Mouse (Mus musculus) liver, postnatal 0 days (tissue): ENCODE measurements around the gene Tshz2. TPM values are rescaled to one million over a fixed set of nuclear protein-coding genes. Genes with fewer than 3 reads are reported as not detected.

Experiments
- ATAC-seq: fragments of 200-750 bp; cut with Nextera tagmentation; 2 replicates; pipeline ENCODE4 v1.8.0; 2017; ENCODE audit warnings: mild to moderate bottlenecking, moderate library complexity
- DNase-seq: peaks from one replicate; pipeline ENCODE4 v3.0.0-alpha.2; 2016
- H3K27ac ChIP-seq: fragments of 300-500 bp; sonication (generic); 2 replicates; pipeline ENCODE4 v1.5.1; 2014; ENCODE audit warnings: antibody characterized with exemption, moderate library complexity, mild to moderate bottlenecking, low read depth
- H3K27me3 ChIP-seq: fragments of 300-500 bp; sonication (generic); 2 replicates; pipeline ENCODE4 v1.6.1; 2014; ENCODE audit warnings: low read length, control low read depth, mixed read lengths; ENCODE audit not compliant: insufficient read depth
- H3K36me3 ChIP-seq: fragments of 300-500 bp; sonication (generic); replicated peaks from 2 replicates; pipeline ENCODE4 v1.6.1; 2014; ENCODE audit warnings: mild to moderate bottlenecking, control low read depth, low read length, moderate library complexity, mixed read lengths; ENCODE audit not compliant: insufficient read depth
- H3K4me1 ChIP-seq: fragments of 300-500 bp; sonication (generic); 2 replicates; pipeline ENCODE4 v1.6.1; 2014; ENCODE audit warnings: antibody characterized with exemption, mild to moderate bottlenecking, control low read depth; ENCODE audit not compliant: insufficient read depth
- H3K4me2 ChIP-seq: fragments of 300-500 bp; sonication (generic); 2 replicates; pipeline ENCODE4 v1.6.1; 2014; ENCODE audit warnings: low read depth, mild to moderate bottlenecking, low read length, moderate library complexity, mixed read lengths
- H3K4me3 ChIP-seq: fragments of 300-500 bp; sonication (generic); 2 replicates; pipeline ENCODE4 v1.5.1; 2014; ENCODE audit warnings: low read depth, low read length
- H3K9ac ChIP-seq: fragments of 300-500 bp; sonication (generic); replicated peaks from 2 replicates; pipeline ENCODE4 v1.6.1; 2014; ENCODE audit warnings: mild to moderate bottlenecking, moderate library complexity
- H3K9me3 ChIP-seq: fragments of 300-500 bp; sonication (generic); 2 replicates; pipeline ENCODE4 v1.6.1; 2016; ENCODE audit warnings: mild to moderate bottlenecking, control low read depth, low read length, mixed read lengths
- CTCF ChIP-seq: sonication (generic); IDR thresholded peaks from 2 replicates; pipeline ENCODE4 v1.5.1; 2016; ENCODE audit warnings: antibody characterized with exemption, low read depth
- EP300 ChIP-seq: IDR thresholded peaks from 2 replicates; pipeline ENCODE4 v1.6.1; 2016; ENCODE audit warnings: antibody characterized with exemption, low read depth, mild to moderate bottlenecking
- WGBS: fragments of 180-500 bp; shearing (Covaris S2); extraction: QIAGEN DNeasy Blood & Tissue Kit; methylation state at CpG from one replicate; pipeline ENCODE4 v1.1.7; 2014; ENCODE audit not compliant: insufficient replicate concordance; 5-methylcytosine and 5-hydroxymethylcytosine counted together
- polyA plus RNA-seq: library from polyadenylated mRNA; unstranded; fragments of >200 nt; fragmentation: Nextera tagmentation; extraction: Ambion mirVana; gene quantifications from 2 replicates; pipeline ENCODE4 v1.2.1, GENCODE M21; 2015

Tshz2 gene
- polyA plus RNA-seq, 1 experiment from 2014 or later: 1.5 TPM

DNA sequence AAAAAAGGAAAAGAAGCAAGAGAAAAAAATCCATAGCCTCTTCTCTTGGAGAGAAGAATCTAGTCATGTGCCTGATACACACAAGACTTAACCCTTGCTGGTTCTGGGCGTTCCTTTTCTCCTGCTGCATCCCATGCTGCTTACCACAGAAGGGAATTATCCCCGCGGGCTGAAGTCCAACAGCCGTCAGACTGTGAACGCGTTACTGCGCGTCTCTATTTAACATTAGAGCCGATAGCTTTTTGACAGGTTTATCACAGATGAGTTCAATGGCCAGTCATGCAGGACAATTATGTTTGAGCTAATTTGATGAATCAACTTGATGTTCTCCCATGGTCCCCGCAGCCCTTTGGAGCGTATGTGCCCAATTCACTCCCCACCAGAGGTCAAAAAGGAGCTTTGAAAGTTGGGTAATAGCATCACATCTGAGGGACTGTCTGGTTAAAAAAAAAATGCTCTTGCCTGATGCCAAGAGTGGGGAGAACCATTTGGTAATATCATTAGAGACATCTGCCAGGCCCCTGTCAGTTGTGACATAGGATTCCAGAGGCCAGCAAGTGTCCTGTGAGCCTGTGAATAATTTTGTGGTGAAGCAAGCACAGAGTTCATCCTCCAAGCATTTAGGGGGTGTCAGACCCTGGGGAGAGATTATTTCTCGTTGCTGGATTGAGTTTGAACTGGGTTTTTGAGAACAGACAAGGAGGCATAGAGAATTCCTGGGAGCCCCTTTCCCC lies 54.1 kb downstream of the Tshz2 start:
- no peaks in the 10 kb centered on the region for H3K9me3 ChIP-seq
- H3K27ac ChIP-seq: no peak overlapping the region
- DNase-seq (no peak), ATAC-seq (no peak)
- H3K4me1 ChIP-seq: no peaks in the 10 kb centered on the region
- WGBS: 72% methylated on average over 12 of the region's 12 CpGs
- H3K4me3 ChIP-seq: no peak overlapping the region
- no peaks in the 10 kb centered on the region for H3K36me3 ChIP-seq
- no peak for TF ChIP-seq CTCF
- no peak for TF ChIP-seq EP300
- no peaks in the 10 kb centered on the region for H3K27me3 ChIP-seq
- H3K9ac ChIP-seq: no peak overlapping the region
- no peak overlapping the region for H3K4me2 ChIP-seq

DNA sequence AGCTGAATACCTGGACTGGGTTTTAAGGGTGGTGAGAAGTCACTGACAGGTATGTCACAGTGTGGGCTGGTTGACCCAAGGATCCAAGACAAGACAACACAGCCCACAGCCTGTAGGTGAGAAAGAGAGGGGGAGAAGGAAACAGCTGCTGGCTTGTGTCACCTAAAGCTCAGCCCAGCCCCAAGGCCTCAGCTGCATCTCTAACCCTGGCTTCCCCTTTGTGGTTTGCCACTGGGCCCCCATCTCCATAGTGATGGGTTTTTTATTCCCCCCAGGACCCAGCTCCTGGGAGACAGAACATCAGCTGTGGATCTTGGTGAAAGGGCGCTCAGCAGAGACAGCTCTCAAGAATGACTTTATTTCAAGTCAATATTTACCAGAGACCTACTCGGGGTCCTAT lies 57.2 kb downstream of the Tshz2 start:
- H3K36me3 ChIP-seq: no peaks in the 10 kb centered on the region
- H3K9ac ChIP-seq: no peak overlapping the region
- H3K27me3 ChIP-seq: no peaks in the 10 kb centered on the region
- H3K4me1 ChIP-seq: peaks cover 9% of the 10 kb centered on the region
- TF ChIP-seq CTCF (no peak), EP300 (no peak)
- H3K27ac ChIP-seq: no peak overlapping the region
- DNase-seq: no peak
- 57% methylated on average over 2 of the region's 2 CpGs for WGBS
- no peak overlapping the region for H3K4me2 ChIP-seq
- no peak for ATAC-seq
- H3K4me3 ChIP-seq: no peak overlapping the region
- H3K9me3 ChIP-seq: no peaks in the 10 kb centered on the region

DNA sequence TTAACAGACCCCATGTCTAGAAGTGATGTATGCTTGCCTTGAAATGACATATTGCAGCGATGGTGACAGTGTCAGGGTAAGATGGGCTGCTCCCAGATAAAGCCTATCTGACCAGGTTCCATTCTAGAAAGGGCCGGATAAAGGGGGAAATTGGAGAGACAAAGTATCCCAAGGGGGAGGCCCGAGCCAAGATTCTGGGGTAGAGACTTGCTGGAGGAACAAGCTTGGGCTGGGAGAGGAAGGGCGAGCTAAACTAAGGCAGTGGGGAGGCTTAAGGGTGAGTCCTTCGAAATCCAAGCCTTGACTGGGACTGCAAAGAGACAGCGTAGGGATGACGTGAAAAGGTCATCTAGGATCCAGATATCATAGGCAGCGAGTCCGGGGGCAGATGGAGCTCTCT lies 61.7 kb downstream of the Tshz2 start:
- no peak overlapping the region for H3K4me2 ChIP-seq
- TF ChIP-seq EP300 (no peak), CTCF (no peak)
- peak overlapping the region; percentile 39 for H3K27ac ChIP-seq
- peak; percentile 31 for ATAC-seq
- no peak for DNase-seq
- H3K27me3 ChIP-seq: no peaks in the 10 kb centered on the region
- no peak overlapping the region for H3K9ac ChIP-seq
- H3K4me1 ChIP-seq: peaks cover 17% of the 10 kb centered on the region
- H3K9me3 ChIP-seq: no peaks in the 10 kb centered on the region
- H3K4me3 ChIP-seq: no peak overlapping the region
- WGBS: 74% methylated on average over 9 of the region's 9 CpGs
- no peaks in the 10 kb centered on the region for H3K36me3 ChIP-seq

DNA sequence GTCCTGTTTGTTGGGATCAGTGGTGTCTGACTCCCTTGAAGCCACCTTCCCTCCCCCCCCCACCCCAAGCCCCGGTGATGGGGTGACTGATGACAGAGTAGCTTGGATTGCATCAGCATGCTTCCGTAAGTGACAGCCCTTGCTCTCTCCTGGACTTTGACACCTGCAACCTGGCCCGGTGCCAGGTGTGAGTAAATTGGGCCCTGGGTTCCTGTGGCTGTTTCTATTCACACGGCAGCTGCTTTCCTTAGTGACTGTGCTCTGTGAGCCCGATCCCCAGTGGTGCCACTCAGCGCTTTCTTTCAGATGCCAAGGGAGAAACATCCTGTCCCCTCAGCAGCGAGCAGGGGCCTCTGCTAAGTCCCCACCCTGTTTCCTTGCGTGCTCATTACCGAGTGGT lies 62.2 kb downstream of the Tshz2 start:
- Histone ChIP-seq H3K9me3 (no peaks in the 10 kb centered on the region), H3K9ac (no peak overlapping the region), H3K4me3 (no peak overlapping the region), H3K4me2 (no peak overlapping the region), H3K4me1 (peaks cover 20% of the 10 kb centered on the region), H3K27me3 (no peaks in the 10 kb centered on the region), H3K27ac (no peak overlapping the region), H3K36me3 (no peaks in the 10 kb centered on the region)
- peak; percentile 80 for DNase-seq
- TF ChIP-seq EP300 (0 out of 2 replicates have a peak, but pooled peaks have one; percentile 21), CTCF (no peak)
- 70% methylated on average over 9 of the region's 9 CpGs for WGBS
- peak; percentile 89 for ATAC-seq

DNA sequence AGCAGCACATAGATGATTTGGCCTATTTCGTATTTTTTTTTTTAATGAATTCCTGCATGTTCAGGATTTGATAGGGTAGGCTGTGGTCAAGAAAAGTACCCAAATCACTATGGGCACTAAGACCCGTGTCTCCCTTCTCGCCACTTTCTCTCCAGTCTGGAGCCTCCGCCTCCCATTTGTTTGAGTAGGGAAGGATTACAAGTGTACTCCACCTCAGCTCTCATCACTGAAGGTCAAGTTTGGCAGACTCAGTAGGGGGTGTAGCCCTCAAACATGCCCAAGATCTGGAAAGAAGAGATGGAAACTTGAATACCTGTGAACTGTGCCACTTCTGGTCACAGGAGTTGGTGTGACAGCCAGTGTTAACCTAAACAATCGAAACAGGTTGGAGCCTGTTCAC lies 66.3 kb downstream of the Tshz2 start:
- ATAC-seq: no peak
- TF ChIP-seq EP300 (no peak), CTCF (no peak)
- H3K9me3 ChIP-seq: no peaks in the 10 kb centered on the region
- H3K4me3 ChIP-seq: no peak overlapping the region
- peak overlapping the region; percentile 55; the same call in 1 of the 2 replicates for H3K27ac ChIP-seq
- no peak overlapping the region for H3K9ac ChIP-seq
- no peaks in the 10 kb centered on the region for H3K36me3 ChIP-seq
- 81% methylated on average over 5 of the region's 5 CpGs for WGBS
- no peak for DNase-seq
- peaks cover 21% of the 10 kb centered on the region for H3K4me1 ChIP-seq
- no peaks in the 10 kb centered on the region for H3K27me3 ChIP-seq
- no peak overlapping the region for H3K4me2 ChIP-seq

DNA sequence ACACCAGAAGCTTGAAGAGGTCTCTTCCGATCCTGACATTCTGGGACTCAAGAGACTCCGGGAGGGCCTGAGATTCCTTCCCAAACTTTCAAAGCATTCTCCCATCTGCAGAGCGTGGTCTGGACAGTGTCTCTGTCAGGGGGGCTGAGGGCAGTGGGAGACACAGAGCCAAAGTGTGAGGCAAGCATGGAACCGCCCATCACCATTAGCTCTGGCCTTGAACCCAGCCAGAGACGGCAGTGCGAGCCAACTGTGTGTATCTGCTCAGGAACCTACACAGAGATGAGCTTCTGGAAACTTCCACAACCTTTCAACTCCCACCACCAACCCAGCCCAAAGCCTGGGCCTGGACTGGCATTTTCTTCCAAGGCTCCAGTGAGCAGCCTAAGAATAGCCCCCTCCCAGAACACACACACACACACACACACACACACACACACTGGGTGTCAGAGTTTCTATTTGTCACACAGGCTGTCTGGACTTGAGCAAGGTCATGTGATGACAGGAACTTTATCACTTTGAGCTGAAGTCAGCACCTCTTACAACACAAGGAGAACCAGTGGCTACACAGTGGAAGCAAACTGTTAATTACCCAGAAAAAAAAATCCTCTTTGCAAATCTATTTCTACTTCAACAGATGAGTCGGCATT lies 67.2 kb downstream of the Tshz2 start:
- Histone ChIP-seq H3K27me3 (no peaks in the 10 kb centered on the region), H3K4me1 (peaks cover 15% of the 10 kb centered on the region), H3K36me3 (no peaks in the 10 kb centered on the region), H3K27ac (peak overlapping the region; percentile 55), H3K4me2 (no peak overlapping the region), H3K9ac (no peak overlapping the region), H3K4me3 (no peak overlapping the region), H3K9me3 (no peaks in the 10 kb centered on the region)
- TF ChIP-seq EP300 (0 out of 2 replicates have a peak, but pooled peaks have one; percentile 5), CTCF (no peak)
- WGBS: 49% methylated on average over 7 of the region's 7 CpGs
- ATAC-seq (peak; percentile 85), DNase-seq (peak; percentile 45)
